Mouse (Mus musculus) activated CD4-positive, CD25-positive, alpha-beta regulatory T cell, adult 4 months (primary cell): ENCODE measurements around the gene Ccdc146. TPM values are rescaled to one million over a fixed set of nuclear protein-coding genes. Genes with fewer than 3 reads are reported as not detected.
"Not testable (repeated sequence)": the region's sequence is repeated elsewhere in the genome, so short reads cannot be mapped to it uniquely, and the experiment has no call there.

ENCODE experiments used
- ATAC-seq: one replicate; pipeline ENCODE4 v1.8.0; 2017
- polyA plus RNA-seq, 2 experiments: library from polyadenylated mRNA; unstranded; fragments of 100-300 nt; shearing (Covaris generic); gene quantifications; one replicate each; pipeline ENCODE4 v1.2.1; 2017

Gene Ccdc146
- polyA plus RNA-seq, 2 experiments from 2014 or later, result 0.60 to 0.61 TPM

GRCm38 (mm10) chr5:21386432-21386831 is 38.0 kb downstream of the Ccdc146 start:
- no peak for ATAC-seq

- peak; percentile 62 for ATAC-seq
Observed at GRCm38 (mm10) chr5:21384976-21385375, 39.5 kb downstream of the Ccdc146 start.

- ATAC-seq, result peak; percentile 47
Observed at GRCm38 (mm10) chr5:21384252-21384960, 40.1 kb downstream of the Ccdc146 start.

- no peak for ATAC-seq
Observed at GRCm38 (mm10) chr5:21383392-21384251, 40.9 kb downstream of the Ccdc146 start.

GRCm38 (mm10) chr5:21382678-21383077 is 41.8 kb downstream of the Ccdc146 start:
- no peak for ATAC-seq

GRCm38 (mm10) chr5:21381986-21382385 is 42.5 kb downstream of the Ccdc146 start:
- no peak for ATAC-seq

GRCm38 (mm10) chr5:21378397-21378796 is 46.1 kb downstream of the Ccdc146 start:
- ATAC-seq, result peak; percentile 75

GRCm38 (mm10) chr5:21376935-21377334 is 47.5 kb downstream of the Ccdc146 start:
- ATAC-seq, result no peak

GRCm38 (mm10) chr5:21373180-21373518 is 51.3 kb downstream of the Ccdc146 start:
- no peak for ATAC-seq

- peak; percentile 48 for ATAC-seq
Observed at GRCm38 (mm10) chr5:21372493-21373179, 51.8 kb downstream of the Ccdc146 start, which contains the start of gene Fgl2. Gene Fgl2, plus strand, starts transcription at chr5:21372642.

GRCm38 (mm10) chr5:21371920-21372319 is 52.6 kb downstream of the Ccdc146 start:
- no peak for ATAC-seq

- ATAC-seq, result peak; percentile 67
Observed at GRCm38 (mm10) chr5:21370218-21370947, 54.1 kb downstream of the Ccdc146 start.

GRCm38 (mm10) chr5:21367514-21367913 is 57.0 kb downstream of the Ccdc146 start:
- no peak for ATAC-seq

GRCm38 (mm10) chr5:21366338-21367053 is 58.0 kb downstream of the Ccdc146 start:
- no peak for ATAC-seq

- no peak for ATAC-seq
Observed at GRCm38 (mm10) chr5:21363343-21363742, 61.1 kb downstream of the Ccdc146 start.

- no peak for ATAC-seq
Observed at GRCm38 (mm10) chr5:21358648-21359047, 65.8 kb downstream of the Ccdc146 start.

GRCm38 (mm10) chr5:21351678-21352077 is 72.8 kb downstream of the Ccdc146 start:
- ATAC-seq, result no peak

- ATAC-seq, result no peak
Observed at GRCm38 (mm10) chr5:21348366-21348765, 76.1 kb downstream of the Ccdc146 start.

- ATAC-seq, result not testable (repeated sequence)
Observed at GRCm38 (mm10) chr5:21342265-21342664, 82.2 kb downstream of the Ccdc146 start.

GRCm38 (mm10) chr5:21332119-21332518 is 92.4 kb downstream of the Ccdc146 start:
- no peak for ATAC-seq

- no peak for ATAC-seq
Observed at GRCm38 (mm10) chr5:21331656-21332055, 92.8 kb downstream of the Ccdc146 start.
